Mouse (Mus musculus) heart, embryonic 16.5 days (tissue): ENCODE measurements around the gene Morn2. TPM values are rescaled to one million over a fixed set of nuclear protein-coding genes. Genes with fewer than 3 reads are reported as not detected.

Experiments
- ATAC-seq: fragments of 200-750 bp; cut with Nextera tagmentation; replicated peaks from 2 replicates; pipeline ENCODE4 v1.8.0; 2017; ENCODE audit warnings: moderate number of reproducible peaks; ENCODE audit not compliant: insufficient read depth, low FRiP score; ENCODE audit errors: extremely low read depth
- H3K27ac ChIP-seq: fragments of 300-500 bp; sonication (generic); 2 replicates; pipeline ENCODE4 v1.5.1; 2014; ENCODE audit warnings: mild to moderate bottlenecking, low read length, control low read depth, moderate library complexity
- H3K27me3 ChIP-seq: fragments of 300-500 bp; sonication (generic); 2 replicates; pipeline ENCODE4 v1.6.1; 2014; ENCODE audit warnings: low read length, mixed read lengths; ENCODE audit not compliant: control insufficient read depth, insufficient read depth
- H3K36me3 ChIP-seq: fragments of 300-500 bp; sonication (generic); 2 replicates; pipeline ENCODE4 v1.6.1; 2014; ENCODE audit not compliant: control insufficient read depth, insufficient read depth
- H3K4me1 ChIP-seq: fragments of 300-500 bp; sonication (generic); 2 replicates; pipeline ENCODE4 v1.6.1; 2014; ENCODE audit warnings: low read length, mixed read lengths; ENCODE audit not compliant: control insufficient read depth, insufficient read depth
- H3K4me2 ChIP-seq: fragments of 300-500 bp; sonication (generic); 2 replicates; pipeline ENCODE4 v1.6.1; 2014; ENCODE audit warnings: low read depth, mild to moderate bottlenecking, control low read depth, low read length
- H3K4me3 ChIP-seq: fragments of 300-500 bp; sonication (generic); 2 replicates; pipeline ENCODE4 v1.5.1; 2014; ENCODE audit warnings: mild to moderate bottlenecking, control low read depth, low read length
- H3K9ac ChIP-seq: fragments of 300-500 bp; sonication (generic); 2 replicates; pipeline ENCODE4 v1.6.1; 2014; ENCODE audit warnings: low read length, control low read depth
- H3K9me3 ChIP-seq: fragments of 300-500 bp; sonication (generic); replicated peaks from 2 replicates; pipeline ENCODE4 v1.6.1; 2016; ENCODE audit warnings: low read length; ENCODE audit not compliant: control insufficient read depth
- WGBS: fragments of 180-500 bp; shearing (Covaris S2); extraction: QIAGEN DNeasy Blood & Tissue Kit; methylation state at CpG from one replicate; pipeline ENCODE4 v1.1.7; 2014; 5-methylcytosine and 5-hydroxymethylcytosine counted together
- polyA plus RNA-seq: library from polyadenylated mRNA; unstranded; fragments of >200 nt; fragmentation: Nextera tagmentation; extraction: Ambion mirVana; gene quantifications from 2 replicates; pipeline ENCODE4 v1.2.1, GENCODE M21; 2015

The Morn2 gene
- polyA plus RNA-seq, 1 experiment from 2014 or later = 25.7 TPM

- no peaks in the 10 kb centered on the region for H3K4me1 ChIP-seq
- 62% methylated on average over 9 of the region's 9 CpGs for WGBS
- H3K4me3 ChIP-seq = no peak overlapping the region
- no peaks in the 10 kb centered on the region for H3K27me3 ChIP-seq
- no peak for ATAC-seq
- no peak overlapping the region for H3K9ac ChIP-seq
- no peak overlapping the region for H3K27ac ChIP-seq
- H3K36me3 ChIP-seq = no peaks in the 10 kb centered on the region
- no peak overlapping the region for H3K4me2 ChIP-seq
- no peaks in the 10 kb centered on the region for H3K9me3 ChIP-seq
Observed at GRCm38 (mm10) chr17:80311761-80312160, 21.8 kb downstream of the Morn2 start.

GRCm38 (mm10) chr17:80312405-80312804, 22.4 kb downstream of the Morn2 start:
- no peak overlapping the region for H3K9ac ChIP-seq
- no peak for ATAC-seq
- no peaks in the 10 kb centered on the region for H3K36me3 ChIP-seq

GRCm38 (mm10) chr17:80322228-80322627, 32.2 kb downstream of the Morn2 start:
- Histone ChIP-seq H3K9ac (no peak overlapping the region), H3K4me3 (no peak overlapping the region), H3K4me1 (peaks cover 9% of the 10 kb centered on the region), H3K27ac (no peak overlapping the region), H3K9me3 (no peaks in the 10 kb centered on the region), H3K4me2 (no peak overlapping the region), H3K27me3 (no peaks in the 10 kb centered on the region), H3K36me3 (no peaks in the 10 kb centered on the region)
- WGBS = 57% methylated on average over 6 of the region's 6 CpGs
- no peak; the same call in 1 of the 2 replicates for ATAC-seq

More at GRCm38 (mm10) chr17:80312405-80312804, 22.4 kb downstream of the Morn2 start:
- H3K4me3 ChIP-seq = no peak overlapping the region
- no peak overlapping the region for H3K27ac ChIP-seq
- no peaks in the 10 kb centered on the region for H3K4me1 ChIP-seq
- H3K4me2 ChIP-seq = no peak overlapping the region
- WGBS = 84% methylated on average over 4 of the region's 4 CpGs
- no peaks in the 10 kb centered on the region for H3K27me3 ChIP-seq
- H3K9me3 ChIP-seq = no peaks in the 10 kb centered on the region

- no peak for ATAC-seq
- Histone ChIP-seq H3K4me1 (peaks cover 9% of the 10 kb centered on the region), H3K9me3 (no peaks in the 10 kb centered on the region), H3K27me3 (no peaks in the 10 kb centered on the region), H3K4me2 (no peak overlapping the region), H3K36me3 (no peaks in the 10 kb centered on the region), H3K27ac (no peak overlapping the region), H3K9ac (no peak overlapping the region), H3K4me3 (no peak overlapping the region)
- 83% methylated on average over 4 of the region's 4 CpGs for WGBS
Observed at GRCm38 (mm10) chr17:80323015-80323414, 33.0 kb downstream of the Morn2 start.

- WGBS = 47% methylated on average over 8 of the region's 8 CpGs
Observed at GRCm38 (mm10) chr17:80323658-80324057, 33.7 kb downstream of the Morn2 start.

GRCm38 (mm10) chr17:80324521-80324920, 34.5 kb downstream of the Morn2 start:
- H3K4me2 ChIP-seq = no peak overlapping the region
- no peak overlapping the region for H3K27ac ChIP-seq
- H3K4me1 ChIP-seq = peaks cover 9% of the 10 kb centered on the region
- WGBS = 76% methylated on average over 7 of the region's 7 CpGs
- H3K9ac ChIP-seq = no peak overlapping the region
- no peaks in the 10 kb centered on the region for H3K27me3 ChIP-seq
- H3K36me3 ChIP-seq = no peaks in the 10 kb centered on the region
- no peaks in the 10 kb centered on the region for H3K9me3 ChIP-seq
- no peak for ATAC-seq
- H3K4me3 ChIP-seq = no peak overlapping the region

More at GRCm38 (mm10) chr17:80323658-80324057, 33.7 kb downstream of the Morn2 start:
- H3K4me3 ChIP-seq = no peak overlapping the region
- H3K9ac ChIP-seq = no peak overlapping the region
- H3K9me3 ChIP-seq = no peaks in the 10 kb centered on the region
- ATAC-seq = no peak; the same call in 1 of the 2 replicates
- no peaks in the 10 kb centered on the region for H3K36me3 ChIP-seq
- H3K4me2 ChIP-seq = no peak overlapping the region; the same call in 1 of the 2 replicates
- H3K27me3 ChIP-seq = no peaks in the 10 kb centered on the region
- H3K27ac ChIP-seq = no peak overlapping the region
- peaks cover 9% of the 10 kb centered on the region for H3K4me1 ChIP-seq

GRCm38 (mm10) chr17:80325456-80325855, 35.5 kb downstream of the Morn2 start:
- Histone ChIP-seq H3K9ac (no peak overlapping the region), H3K36me3 (no peaks in the 10 kb centered on the region), H3K4me1 (peaks cover 9% of the 10 kb centered on the region), H3K27ac (no peak overlapping the region), H3K4me3 (no peak overlapping the region), H3K4me2 (no peak overlapping the region), H3K9me3 (no peaks in the 10 kb centered on the region), H3K27me3 (no peaks in the 10 kb centered on the region)
- WGBS = 63% methylated on average over 5 of the region's 5 CpGs
- no peak for ATAC-seq

- no peaks in the 10 kb centered on the region for H3K36me3 ChIP-seq
- ATAC-seq = no peak
- H3K4me2 ChIP-seq = no peak overlapping the region
- H3K4me1 ChIP-seq = peaks cover 9% of the 10 kb centered on the region
- 84% methylated on average over 3 of the region's 3 CpGs for WGBS
- no peak overlapping the region for H3K27ac ChIP-seq
- H3K9me3 ChIP-seq = no peaks in the 10 kb centered on the region
- H3K27me3 ChIP-seq = no peaks in the 10 kb centered on the region
- H3K9ac ChIP-seq = no peak overlapping the region
- no peak overlapping the region for H3K4me3 ChIP-seq
Observed at GRCm38 (mm10) chr17:80326431-80326830, 36.4 kb downstream of the Morn2 start.

GRCm38 (mm10) chr17:80332386-80332785, 42.4 kb downstream of the Morn2 start:
- Histone ChIP-seq H3K36me3 (no peaks in the 10 kb centered on the region), H3K4me3 (no peak overlapping the region), H3K27me3 (no peaks in the 10 kb centered on the region), H3K4me1 (no peaks in the 10 kb centered on the region), H3K9me3 (no peaks in the 10 kb centered on the region), H3K4me2 (no peak overlapping the region), H3K9ac (no peak overlapping the region), H3K27ac (no peak overlapping the region)
- 56% methylated on average over 2 of the region's 2 CpGs for WGBS
- no peak for ATAC-seq
